Mouse (Mus musculus): ENCODE results near the gene Akr1b3.

DNA sequence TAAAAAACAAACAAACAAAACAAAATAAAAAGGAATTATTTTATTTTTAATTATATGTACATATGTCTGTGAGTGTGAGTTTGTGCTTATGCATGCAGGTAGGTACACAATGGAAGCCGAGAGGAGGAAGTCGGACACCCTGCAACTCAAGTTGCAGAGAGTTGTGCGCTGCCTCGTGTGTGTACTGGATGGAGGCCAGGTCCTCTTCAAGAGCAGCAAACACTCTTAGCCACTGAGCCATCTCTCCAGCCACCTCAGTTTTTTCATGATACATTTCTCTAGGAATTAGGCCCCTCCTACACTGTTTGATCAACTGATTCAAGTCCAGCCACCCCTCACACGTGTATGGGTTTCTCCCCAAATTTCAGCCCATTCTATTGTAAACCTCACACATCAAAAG, 17.4 kb upstream of the Akr1b3 start:
- TF ChIP-seq CTCF (IDR thresholded peaks at IDR 0.05) (no peak), EP300 (IDR thresholded peaks at IDR 0.05) (no peak)

All from lung, postnatal 0 days (tissue).